Mouse (Mus musculus) Patski (cell line): ENCODE measurements around the gene Bcl2l12. TPM values are rescaled to one million over a fixed set of nuclear protein-coding genes. Genes with fewer than 3 reads are reported as not detected.
"Not testable (repeated sequence)": the region's sequence is repeated elsewhere in the genome, so short reads cannot be mapped to it uniquely, and the experiment has no call there.

Source experiments
- ATAC-seq: fragments of 100-300 bp; one replicate; pipeline ENCODE4 v1.8.0; 2021
- CTCF ChIA-PET: fragments of 350-600 bp; sonication (Branson Sonifier 250); formaldehyde crosslinking; loops from one replicate; lab custom pipeline; 2022; ENCODE audit warnings: inconsistent platforms; lab: Charles Lee
- POLR2A ChIA-PET: fragments of 350-600 bp; sonication (Branson Sonifier 250); formaldehyde crosslinking; loops from one replicate; lab custom pipeline; 2022; ENCODE audit warnings: antibody characterized with exemption, inconsistent platforms; lab: Charles Lee
- DNase-seq: peaks from one replicate; pipeline ENCODE4 v3.0.0-alpha.2; 2011; ENCODE audit warnings: low read depth, low spot score
- H3K27me3 ChIP-seq: fragments of 371-371 bp; one replicate; pipeline ENCODE4 v1.5.1; 2021
- CTCF ChIP-seq: fragments of 100-300 bp; IDR thresholded peaks from one replicate; pipeline ENCODE4 v1.5.1; 2021
- in situ Hi-C: fragments of 300-500 bp; cut with MboI; formaldehyde crosslinking; loops from 3 replicates; pipeline ENCODE4 v1.11.1; 2018; ENCODE audit warnings: low pct_unique_long_range_greater_than_20kb, mixed read lengths
- polyA plus RNA-seq: library from polyadenylated mRNA; unstranded; gene quantifications from one replicate; pipeline ENCODE4 v1.2.3, GENCODE M21; 2021

Gene Bcl2l12
- polyA plus RNA-seq, 1 experiment from 2014 or later: 19.9 TPM

DNA sequence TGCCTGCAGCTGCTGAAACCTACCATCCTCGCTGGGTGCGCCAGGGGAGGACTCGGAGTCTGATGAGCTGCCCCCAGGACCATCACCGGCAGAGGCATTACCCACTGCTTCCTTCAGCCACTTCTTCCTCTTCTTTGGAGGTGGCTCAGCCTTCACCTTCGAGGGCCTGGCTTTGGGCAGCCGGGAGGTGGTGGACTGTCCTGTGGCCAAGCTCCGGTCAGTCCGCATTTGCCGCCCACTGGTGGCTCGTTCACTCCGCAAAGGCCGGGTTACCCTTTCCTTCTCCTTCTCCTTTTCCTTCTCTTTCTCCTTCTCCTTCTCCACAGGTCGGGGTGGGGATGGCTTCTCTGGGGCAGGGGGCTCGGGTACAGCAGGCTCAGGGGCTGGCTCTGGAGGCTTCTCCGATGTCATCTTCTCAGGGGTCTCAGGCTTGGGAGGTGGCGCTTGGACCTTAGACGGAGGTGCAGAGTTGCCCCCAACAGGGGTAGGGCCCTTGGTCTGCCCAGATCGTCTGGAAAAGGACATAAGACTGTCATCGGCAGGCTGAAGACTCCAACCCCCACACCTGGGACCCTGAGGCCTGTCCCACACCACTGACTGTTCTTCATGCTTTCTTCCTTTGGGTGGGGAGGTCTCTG lies 35.3 kb upstream of the Bcl2l12 start:
- ATAC-seq: no peak
- POLR2A ChIA-PET: no interaction called here
- CTCF ChIA-PET: no interaction called here
- H3K27me3 ChIP-seq: no peaks in the 10 kb centered on the region
- in situ Hi-C loops: no loop called here
- no peak for TF ChIP-seq CTCF
- no peak for DNase-seq

DNA sequence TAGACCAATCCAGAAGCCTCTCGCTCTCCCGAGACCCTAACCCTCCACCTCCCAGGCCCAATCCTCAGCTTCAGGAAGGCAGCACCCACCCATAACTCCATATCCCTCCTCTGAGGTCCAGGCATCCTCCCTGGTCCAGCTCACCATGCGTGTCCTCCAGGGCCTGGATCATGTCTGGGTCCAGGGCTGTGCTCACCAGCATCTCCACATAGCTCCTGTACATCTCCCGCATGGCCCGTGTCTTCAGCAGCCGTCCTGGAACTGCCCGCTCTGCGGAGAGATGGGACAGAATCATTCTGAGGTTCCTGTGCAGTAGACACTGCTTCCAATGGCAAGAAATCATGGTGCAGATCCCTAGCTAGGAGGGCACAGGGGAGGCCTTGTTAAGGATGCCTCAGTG lies 32.3 kb upstream of the Bcl2l12 start:
- POLR2A ChIA-PET: interaction anchor here (1.2 kb wide), 1 partner anchor 17 kb away, joined by 3 read pairs; no protein-coding TSS in a partner anchor
- CTCF ChIA-PET: interaction anchor here (1.1 to 1.3 kb wide), 2 partner anchors 10 to 14 kb away, joined by 3 to 4 read pairs; no protein-coding TSS in a partner anchor
- ATAC-seq (no peak), DNase-seq (no peak)
- in situ Hi-C loops: no loop called here
- TF ChIP-seq CTCF: no peak
- no peaks in the 10 kb centered on the region for H3K27me3 ChIP-seq

- no peaks in the 10 kb centered on the region for H3K27me3 ChIP-seq
- no peak for ATAC-seq
- in situ Hi-C loops: no loop called here
- ChIA-PET POLR2A (interaction anchor here (1.2 kb wide), 1 partner anchor 18 kb away, joined by 3 read pairs; no protein-coding TSS in a partner anchor), CTCF (interaction anchor here (1.1 to 2.7 kb wide), 4 partner anchors 10 to 29 kb away, joined by 3 to 8 read pairs (median 4); partner anchors contain the start of gene Rras)
- no peak for DNase-seq
- no peak for TF ChIP-seq CTCF
These were observed 31.5 kb upstream of the Bcl2l12 start for GRCm38 (mm10) chr7:45029995-45030394.

DNA sequence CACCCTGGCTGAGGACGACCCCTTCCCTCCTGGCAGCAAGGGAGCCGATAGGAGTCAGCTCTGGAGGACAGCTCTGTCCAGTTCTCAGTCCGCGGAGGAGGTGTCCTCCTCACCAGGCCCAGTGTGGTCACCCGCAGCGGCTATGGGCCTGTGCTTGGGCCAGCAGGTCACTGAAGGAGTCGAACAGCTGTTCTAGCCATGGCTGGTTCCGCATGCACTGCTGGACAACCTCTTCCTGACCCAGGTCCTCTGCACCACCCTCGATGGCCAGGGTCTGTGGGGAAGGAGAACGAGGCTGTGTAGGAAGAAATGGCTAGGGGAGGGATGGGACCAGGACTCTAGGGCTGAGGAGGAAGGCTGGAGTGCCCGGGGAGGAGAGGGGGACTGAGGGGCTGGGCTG lies 29.8 kb upstream of the Bcl2l12 start:
- POLR2A ChIA-PET: no interaction called here
- CTCF ChIA-PET: interaction anchor here (2.7 kb wide), 1 partner anchor 10 kb away, joined by 8 read pairs; the partner anchor contains the start of gene Rras
- no peak for DNase-seq
- no peak for TF ChIP-seq CTCF
- no peak for ATAC-seq
- no peaks in the 10 kb centered on the region for H3K27me3 ChIP-seq
- in situ Hi-C loops: no loop called here

- CTCF ChIA-PET: interaction anchor here (0.6 to 2.7 kb wide), 3 partner anchors 8 to 10 kb away, joined by 3 to 8 read pairs (median 5); partner anchors contain the start of gene Rras
- TF ChIP-seq CTCF: no peak
- DNase-seq (no peak), ATAC-seq (no peak)
- H3K27me3 ChIP-seq: no peaks in the 10 kb centered on the region
- in situ Hi-C loops: no loop called here
- POLR2A ChIA-PET: no interaction called here
These were observed 29.2 kb upstream of the Bcl2l12 start for GRCm38 (mm10) chr7:45027761-45028160.

DNA sequence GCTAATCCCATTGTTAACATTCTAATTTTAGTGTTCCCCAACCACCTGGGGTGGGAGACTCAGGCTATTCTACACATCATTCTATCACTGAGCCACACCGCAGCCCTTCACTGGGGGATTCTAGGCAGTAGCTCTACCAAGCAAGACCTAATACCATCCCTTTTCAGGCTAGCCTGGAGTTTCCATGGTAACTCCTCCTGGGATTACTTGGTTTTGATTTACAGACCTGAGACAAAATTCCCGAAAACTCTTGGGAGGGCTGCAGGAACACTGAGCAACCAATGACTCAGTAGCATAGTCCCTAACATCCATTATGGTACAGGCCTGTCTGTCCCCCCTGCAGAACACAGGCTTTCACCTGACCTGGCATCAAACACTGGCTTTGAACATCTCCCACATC lies 27.7 kb upstream of the Bcl2l12 start:
- H3K27me3 ChIP-seq: no peaks in the 10 kb centered on the region
- in situ Hi-C loops: no loop called here
- DNase-seq (no peak), ATAC-seq (no peak)
- TF ChIP-seq CTCF: no peak
- CTCF ChIA-PET: interaction anchor here (1.3 to 1.5 kb wide), 2 partner anchors 8 to 12 kb away, joined by 5 read pairs; partner anchors contain the start of gene Rras
- POLR2A ChIA-PET: no interaction called here

- ATAC-seq (no peak), DNase-seq (no peak)
- in situ Hi-C loops: no loop called here
- ChIA-PET CTCF (no interaction called here), POLR2A (no interaction called here)
- TF ChIP-seq CTCF: no peak
- no peaks in the 10 kb centered on the region for H3K27me3 ChIP-seq
These were observed 27.2 kb upstream of the Bcl2l12 start for GRCm38 (mm10) chr7:45025601-45026220.

- in situ Hi-C loops: no loop called here
- ATAC-seq (no peak), DNase-seq (no peak)
- H3K27me3 ChIP-seq: no peaks in the 10 kb centered on the region
- ChIA-PET POLR2A (interaction anchor here (0.7 kb wide), 1 partner anchor 41 kb away, joined by 3 read pairs; no protein-coding TSS in a partner anchor), CTCF (no interaction called here)
- TF ChIP-seq CTCF: no peak
These were observed 26.1 kb upstream of the Bcl2l12 start for GRCm38 (mm10) chr7:45024281-45025248.

DNA sequence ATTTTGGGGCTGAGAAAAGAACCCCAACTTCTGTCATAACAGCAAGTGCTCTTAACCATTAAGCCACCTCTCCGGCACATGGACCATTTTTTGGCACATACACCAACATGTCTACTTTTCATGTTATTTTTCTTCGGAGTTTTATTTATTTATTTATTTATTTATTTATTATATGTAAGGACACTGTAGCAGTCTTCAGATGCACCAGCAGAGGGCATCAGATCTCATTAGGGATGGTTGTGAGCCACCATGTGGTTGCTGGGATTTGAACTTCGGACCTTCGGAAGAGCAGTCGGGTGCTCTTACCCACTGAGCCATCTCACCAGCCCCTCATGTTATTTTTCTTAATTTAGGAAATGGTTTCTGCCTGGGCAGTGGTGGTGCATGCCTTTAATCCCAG lies 25.2 kb upstream of the Bcl2l12 start:
- ATAC-seq, H3K27me3 ChIP-seq, CTCF ChIA-PET, DNase-seq, in situ Hi-C loops: not testable (repeated sequence)
- POLR2A ChIA-PET: interaction anchor here (0.7 kb wide), 1 partner anchor 42 kb away, joined by 3 read pairs; no protein-coding TSS in a partner anchor

DNA sequence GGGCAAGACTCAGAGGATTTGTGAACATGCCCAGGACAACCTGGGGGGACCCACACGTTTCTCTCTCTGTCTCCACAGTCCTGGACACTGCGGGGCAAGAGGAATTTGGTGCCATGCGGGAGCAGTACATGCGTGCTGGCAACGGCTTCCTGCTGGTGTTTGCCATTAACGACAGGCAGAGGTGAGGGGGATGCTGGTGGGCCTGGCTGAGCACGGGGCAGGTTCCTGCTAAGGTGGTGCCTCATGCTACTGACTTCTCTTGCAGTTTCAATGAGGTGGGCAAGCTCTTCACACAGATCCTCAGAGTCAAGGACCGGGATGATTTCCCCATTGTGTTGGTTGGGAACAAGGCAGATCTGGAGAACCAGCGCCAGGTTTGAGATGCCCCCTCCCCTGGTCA lies 21.7 kb upstream of the Bcl2l12 start:
- DNase-seq (no peak), ATAC-seq (no peak)
- ChIA-PET POLR2A (no interaction called here), CTCF (no interaction called here)
- in situ Hi-C loops: no loop called here
- TF ChIP-seq CTCF: no peak
- H3K27me3 ChIP-seq: no peaks in the 10 kb centered on the region
